11 mouse cellular contexts compared by ENCODE assay signal in the genomic region with DNA sequence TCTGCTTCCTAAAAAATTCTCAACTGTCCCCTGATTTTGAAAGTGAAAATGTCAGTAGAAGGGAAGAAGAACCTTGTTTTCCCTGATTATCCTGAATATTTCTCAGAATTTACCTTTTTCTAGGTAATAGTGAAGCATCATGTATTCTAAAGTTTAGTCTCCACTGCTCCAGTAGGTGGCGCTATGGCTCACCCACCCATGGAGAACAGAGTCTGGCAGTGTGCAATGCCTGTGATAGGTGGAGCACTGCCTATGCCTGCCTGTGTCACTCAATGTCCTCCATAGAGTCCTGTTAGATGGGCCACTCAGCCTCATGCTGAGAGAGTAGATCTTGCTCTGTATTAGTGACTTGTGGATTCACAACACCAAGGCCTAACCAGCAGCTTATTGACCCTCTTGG.
DNase-seq lines count a peak whose midpoint lies in the region; ATAC-seq and TF ChIP-seq lines count a peak whose summit lies in the region.
"Had no signal": no experiment of that assay in that cellular context is flagged by ENCODE, and none has a peak within 500 bp of the region (broad histone marks: within the 10 kb centered on the region; RNA-seq: fewer than 3 reads in every experiment).

No protein-coding gene starts in this region.

- TF ChIP-seq CTCF in heart, adult 2 months (IDR thresholded peaks at IDR 0.05): peak; percentile 41
- TF ChIP-seq CTCF in lung, embryonic 14.5 days (IDR thresholded peaks at IDR 0.05; ENCODE audit: low read depth): peak; percentile 35; the same call in 1 of the 2 replicates

- no peaks in the 10 kb centered on the region for H3K79me2 ChIP-seq in heart, adult 2 months (replicated peaks; ENCODE audit: control insufficient read depth, insufficient read depth, low read length)

- H3K27ac ChIP-seq in heart, adult 2 months: no peak overlapping the region
- no peak overlapping the region for H3K27ac ChIP-seq in heart, embryonic 12.5 days (ENCODE audit: poor library complexity, severe bottlenecking)
- H3K27ac ChIP-seq in lung, embryonic 14.5 days (ENCODE audit: low read depth): no peak overlapping the region
- H3K27ac ChIP-seq: embryonic facial prominence, embryonic 12.5 days; neural tube, embryonic 13.5 days had no signal

- intact Hi-C loops in heart, adult 2 months (cut with DNase I): no loop called here
- intact Hi-C loops in left cerebral cortex, postnatal 14 days (cut with DNase I): loop anchor here (2.0 kb wide), 1 partner anchor 295 kb away; no protein-coding TSS in a partner anchor

- no peak overlapping the region for H3K4me2 ChIP-seq in heart, embryonic 12.5 days
- no peak overlapping the region for H3K4me2 ChIP-seq in lung, embryonic 14.5 days
- H3K4me2 ChIP-seq: embryonic facial prominence, embryonic 12.5 days; neural tube, embryonic 13.5 days had no signal

- H3K4me3 ChIP-seq in heart, adult 2 months: no peak overlapping the region
- H3K4me3 ChIP-seq in heart, embryonic 12.5 days: no peak overlapping the region
- H3K4me3 ChIP-seq in lung, embryonic 14.5 days (ENCODE audit: low read depth, low read length): no peak overlapping the region
- H3K4me3 ChIP-seq: embryonic facial prominence, embryonic 12.5 days; neural tube, embryonic 13.5 days had no signal

- no peak for TF ChIP-seq EP300 in heart, adult 2 months (IDR thresholded peaks at IDR 0.05; ENCODE audit: insufficient read depth, low read depth, low read length)

- no peak for ATAC-seq in heart, embryonic 12.5 days (ENCODE audit: insufficient number of reproducible peaks, low FRiP score)
- ATAC-seq in lung, embryonic 14.5 days (ENCODE audit: insufficient read depth): no peak
- no peak for ATAC-seq in frontal cortex, adult (ENCODE audit: low TSS enrichment)
- ATAC-seq: CD4-positive, CD25-positive, alpha-beta regulatory T cell, adult 4 months had no signal

- no peaks in the 10 kb centered on the region for H3K4me1 ChIP-seq in heart, adult 2 months (ENCODE audit: control insufficient read depth, insufficient read depth, low read length)
- no peaks in the 10 kb centered on the region for H3K4me1 ChIP-seq in heart, embryonic 12.5 days (replicated peaks)
- no peaks in the 10 kb centered on the region for H3K4me1 ChIP-seq in lung, embryonic 14.5 days (ENCODE audit: insufficient read depth)
- H3K4me1 ChIP-seq: embryonic facial prominence, embryonic 12.5 days; neural tube, embryonic 13.5 days had no signal

- no peak overlapping the region for H3K9ac ChIP-seq in heart, adult 2 months (ENCODE audit: low read depth, low read length)
- no peak overlapping the region for H3K9ac ChIP-seq in heart, embryonic 12.5 days
- H3K9ac ChIP-seq in lung, embryonic 14.5 days: no peak overlapping the region
- H3K9ac ChIP-seq: embryonic facial prominence, embryonic 12.5 days; neural tube, embryonic 13.5 days had no signal

- H3K36me3 ChIP-seq in heart, adult 2 months (ENCODE audit: control insufficient read depth, insufficient read depth, low read length): no peaks in the 10 kb centered on the region
- no peaks in the 10 kb centered on the region for H3K36me3 ChIP-seq in heart, embryonic 12.5 days
- H3K36me3 ChIP-seq in lung, embryonic 14.5 days (ENCODE audit: insufficient read depth): no peaks in the 10 kb centered on the region
- H3K36me3 ChIP-seq: embryonic facial prominence, embryonic 12.5 days; neural tube, embryonic 13.5 days had no signal

- no peak for TF ChIP-seq POLR2A in heart, adult 2 months (IDR thresholded peaks at IDR 0.05; ENCODE audit: insufficient read depth, low read depth, low read length)

- no peaks in the 10 kb centered on the region for H3K9me3 ChIP-seq in heart, embryonic 12.5 days (replicated peaks)
- H3K9me3 ChIP-seq in lung, embryonic 14.5 days (ENCODE audit: low read depth, low read length): no peaks in the 10 kb centered on the region
- H3K9me3 ChIP-seq: embryonic facial prominence, embryonic 12.5 days; neural tube, embryonic 13.5 days had no signal

- no peak for DNase-seq in heart, adult 2 months
- peak; percentile 6 for DNase-seq in lung, embryonic 14.5 days
- DNase-seq in lung, postnatal 4 days: no peak
- peak; percentile 67 for DNase-seq in ZHBTc4 (ENCODE audit: low read depth, low spot score)
- DNase-seq in retina, embryonic 14.5 days (ENCODE audit: low spot score): peak; percentile 1
- no peak for DNase-seq in left cerebral cortex, postnatal 14 days (ENCODE audit: low spot score in 2 of 2)

- H3K27me3 ChIP-seq in heart, adult 2 months (ENCODE audit: control insufficient read depth, insufficient read depth, low read length): no peaks in the 10 kb centered on the region
- H3K27me3 ChIP-seq in heart, embryonic 12.5 days (replicated peaks): no peaks in the 10 kb centered on the region
- no peaks in the 10 kb centered on the region for H3K27me3 ChIP-seq in lung, embryonic 14.5 days (ENCODE audit: insufficient read depth, low read length)
- H3K27me3 ChIP-seq: embryonic facial prominence, embryonic 12.5 days; neural tube, embryonic 13.5 days had no signal

- WGBS in heart, adult 2 months: 26% methylated on average over 1 of the region's 1 CpGs
- 16% methylated on average over 1 of the region's 1 CpGs for WGBS in heart, embryonic 12.5 days
- 19% methylated on average over 1 of the region's 1 CpGs for WGBS in lung, embryonic 14.5 days

Comparison
In these comparisons a context has a peak if more than half of its experiments do, and no peak if none do; other contexts are left out.
1. DNase-seq: peak in lung, embryonic 14.5 days (single experiment), ZHBTc4 (single experiment) and retina, embryonic 14.5 days (single experiment); none in heart, adult 2 months (0 of 2), lung, postnatal 4 days (0 of 2) and left cerebral cortex, postnatal 14 days (0 of 2).